Mouse (Mus musculus): ENCODE results near the gene Prkar2b. TPM values are rescaled to one million over a fixed set of nuclear protein-coding genes. Genes with fewer than 3 reads are reported as not detected.
A peak's percentile ranks its signal among the peaks of the same experiment; 100 is the strongest.

Gene Prkar2b
- polyA plus RNA-seq, 1 experiment from 2014 or later, result 41.0 TPM

DNA sequence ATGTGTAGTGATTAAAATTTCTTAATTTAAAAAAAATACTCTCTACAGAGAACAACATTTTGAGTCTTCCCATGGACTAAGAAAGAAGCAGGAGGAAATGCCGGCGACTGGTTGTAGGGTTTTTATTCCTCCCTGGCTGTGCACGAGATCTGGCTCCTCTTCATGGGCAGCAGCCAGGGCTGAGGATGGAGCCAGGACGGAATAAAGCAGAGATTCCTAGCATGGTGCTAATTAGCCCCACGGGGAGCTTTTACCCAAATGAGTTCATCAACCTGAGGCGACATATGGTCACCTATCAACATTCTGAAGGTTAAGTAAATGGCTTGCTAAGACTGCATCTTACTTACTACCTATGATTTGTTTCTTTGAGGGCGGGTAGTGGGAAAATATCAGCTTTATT is 77.9 kb downstream of the Prkar2b start:
- DNase-seq (ENCODE audit: low spot score), result no peak
- Histone ChIP-seq H3K9me3 (ENCODE audit: control insufficient read depth, low read length) (no peaks in the 10 kb centered on the region), H3K27me3 (replicated peaks; ENCODE audit: control insufficient read depth, insufficient read depth, low read length) (no peaks in the 10 kb centered on the region), H3K27ac (replicated peaks; ENCODE audit: low read depth, low read length) (no peak overlapping the region), H3K36me3 (ENCODE audit: control insufficient read depth, insufficient read depth, low read length) (no peaks in the 10 kb centered on the region), H3K4me2 (ENCODE audit: low read depth, low read length) (no peak overlapping the region), H3K4me3 (ENCODE audit: low read depth, low read length) (no peak overlapping the region), H3K4me1 (ENCODE audit: control insufficient read depth, insufficient read depth, low read length) (no peaks in the 10 kb centered on the region), H3K9ac (ENCODE audit: low read depth, low read length) (no peak overlapping the region)
- 0 out of 2 replicates have a peak, but pooled peaks have one; percentile 44 for ATAC-seq (ENCODE audit: low read depth)
- 58% methylated on average over 7 of the region's 7 CpGs for WGBS

DNA sequence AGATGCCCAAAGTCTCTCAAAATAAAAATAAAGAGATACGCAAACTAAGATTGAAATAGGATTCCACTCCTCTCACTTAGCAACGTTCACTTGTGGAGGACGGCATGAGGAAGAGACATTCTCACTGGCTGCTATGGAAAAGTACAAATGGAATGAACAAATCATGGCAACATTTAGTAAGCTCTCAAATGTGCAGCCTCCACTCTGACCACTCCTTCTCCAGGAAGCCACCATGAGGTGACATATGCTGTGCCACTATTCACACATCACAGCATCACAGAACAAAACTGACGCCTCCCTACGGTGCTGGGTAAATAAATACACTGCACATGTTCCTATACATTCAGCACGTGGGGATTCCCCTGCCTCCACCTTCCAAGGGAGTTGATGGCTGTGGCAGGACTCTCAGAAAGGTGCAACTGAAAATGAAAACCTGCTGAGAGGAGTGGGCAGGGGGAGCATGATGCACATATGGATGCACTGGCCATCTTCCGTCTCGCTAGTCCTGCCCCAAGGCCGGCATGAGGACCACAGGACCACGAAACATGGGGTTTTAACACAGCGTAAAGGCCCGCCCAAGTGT is 83.4 kb downstream of the Prkar2b start:
- H3K4me2 ChIP-seq (ENCODE audit: low read depth, low read length), result no peak overlapping the region
- 53% methylated on average over 12 of the region's 12 CpGs for WGBS

DNA sequence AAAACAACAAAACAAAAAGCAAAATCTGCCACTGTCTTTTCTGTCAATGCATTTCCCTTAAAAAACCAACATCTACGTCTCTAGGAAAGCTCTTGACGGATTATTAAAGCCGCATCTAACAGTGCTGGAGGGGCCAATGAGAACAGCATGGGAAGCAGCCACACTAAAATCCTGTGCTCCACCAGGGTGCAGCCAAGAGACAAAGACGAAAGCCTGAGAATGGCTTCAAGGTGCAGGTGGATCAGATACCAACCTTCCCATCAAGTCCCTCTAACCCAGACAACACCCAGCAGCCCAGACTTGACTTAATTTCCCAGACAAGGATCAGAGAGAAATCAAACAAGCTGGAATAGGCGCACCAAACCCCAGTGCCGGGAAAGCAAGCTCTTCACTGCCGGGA is 84.6 kb downstream of the Prkar2b start:
- peak; percentile 34 for DNase-seq (ENCODE audit: low spot score)
- Histone ChIP-seq H3K27ac (replicated peaks; ENCODE audit: low read depth, low read length) (no peak overlapping the region), H3K9me3 (ENCODE audit: control insufficient read depth, low read length) (no peaks in the 10 kb centered on the region), H3K4me2 (ENCODE audit: low read depth, low read length) (no peak overlapping the region), H3K4me1 (ENCODE audit: control insufficient read depth, insufficient read depth, low read length) (no peaks in the 10 kb centered on the region), H3K4me3 (ENCODE audit: low read depth, low read length) (no peak overlapping the region), H3K9ac (ENCODE audit: low read depth, low read length) (no peak overlapping the region), H3K36me3 (ENCODE audit: control insufficient read depth, insufficient read depth, low read length) (no peaks in the 10 kb centered on the region), H3K27me3 (replicated peaks; ENCODE audit: control insufficient read depth, insufficient read depth, low read length) (no peaks in the 10 kb centered on the region)
- peak; percentile 58; the same call in 1 of the 2 replicates for ATAC-seq (ENCODE audit: low read depth)
- 51% methylated on average over 7 of the region's 7 CpGs for WGBS

More for the DNA sequence above, 83.4 kb downstream of the Prkar2b start:
- H3K27ac ChIP-seq (replicated peaks; ENCODE audit: low read depth, low read length), result no peak overlapping the region
- DNase-seq (ENCODE audit: low spot score) (peak; percentile 11), ATAC-seq (ENCODE audit: low read depth) (no peak)
- H3K9ac ChIP-seq (ENCODE audit: low read depth, low read length), result no peak overlapping the region
- no peak overlapping the region for H3K4me3 ChIP-seq (ENCODE audit: low read depth, low read length)
- no peaks in the 10 kb centered on the region for H3K36me3 ChIP-seq (ENCODE audit: control insufficient read depth, insufficient read depth, low read length)
- H3K9me3 ChIP-seq (ENCODE audit: control insufficient read depth, low read length), result no peaks in the 10 kb centered on the region
- no peaks in the 10 kb centered on the region for H3K4me1 ChIP-seq (ENCODE audit: control insufficient read depth, insufficient read depth, low read length)
- H3K27me3 ChIP-seq (replicated peaks; ENCODE audit: control insufficient read depth, insufficient read depth, low read length), result no peaks in the 10 kb centered on the region

DNA sequence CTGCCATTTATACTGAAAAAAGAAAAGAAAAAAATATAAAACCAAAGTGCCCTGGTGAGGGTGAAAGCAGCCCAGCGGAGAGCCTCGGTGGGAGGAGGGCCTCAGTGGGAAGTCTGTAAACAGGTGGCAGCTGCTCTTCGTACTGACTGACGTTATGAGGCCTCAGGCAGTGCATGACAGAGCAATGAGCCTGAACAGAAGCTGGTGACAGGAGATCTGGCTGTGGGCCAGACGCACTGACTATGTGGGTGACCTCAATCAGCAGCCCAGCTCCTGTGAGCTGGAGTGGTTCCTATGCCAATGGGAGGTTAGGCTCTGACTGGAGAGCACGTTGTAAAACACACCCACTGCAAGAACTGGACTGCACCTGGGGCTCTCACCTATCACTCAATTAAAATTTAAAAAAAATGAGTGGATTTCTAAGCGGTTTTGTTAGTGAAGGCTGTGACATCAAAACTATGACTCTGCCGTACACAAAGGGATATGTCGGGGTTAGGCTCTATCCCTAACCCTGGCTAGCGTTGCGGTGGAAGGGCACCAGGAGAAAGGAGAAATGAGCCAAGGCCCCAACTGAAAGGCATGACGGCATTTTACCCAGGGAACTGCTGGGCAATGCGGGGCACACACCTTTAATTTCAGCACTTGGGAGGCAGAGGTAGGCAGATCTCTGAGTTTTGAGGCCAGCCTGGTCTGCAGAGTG is 87.5 kb downstream of the Prkar2b start:
- Histone ChIP-seq H3K9me3 (ENCODE audit: control insufficient read depth, low read length) (no peaks in the 10 kb centered on the region), H3K27me3 (replicated peaks; ENCODE audit: control insufficient read depth, insufficient read depth, low read length) (no peaks in the 10 kb centered on the region), H3K36me3 (ENCODE audit: control insufficient read depth, insufficient read depth, low read length) (no peaks in the 10 kb centered on the region), H3K27ac (replicated peaks; ENCODE audit: low read depth, low read length) (no peak overlapping the region), H3K4me2 (ENCODE audit: low read depth, low read length) (no peak overlapping the region), H3K4me3 (ENCODE audit: low read depth, low read length) (no peak overlapping the region), H3K4me1 (ENCODE audit: control insufficient read depth, insufficient read depth, low read length) (no peaks in the 10 kb centered on the region), H3K9ac (ENCODE audit: low read depth, low read length) (no peak overlapping the region)
- WGBS, result 61% methylated on average over 13 of the region's 13 CpGs
- peak; percentile 93 for DNase-seq (ENCODE audit: low spot score)
- peak; percentile 94 for ATAC-seq (ENCODE audit: low read depth)

DNA sequence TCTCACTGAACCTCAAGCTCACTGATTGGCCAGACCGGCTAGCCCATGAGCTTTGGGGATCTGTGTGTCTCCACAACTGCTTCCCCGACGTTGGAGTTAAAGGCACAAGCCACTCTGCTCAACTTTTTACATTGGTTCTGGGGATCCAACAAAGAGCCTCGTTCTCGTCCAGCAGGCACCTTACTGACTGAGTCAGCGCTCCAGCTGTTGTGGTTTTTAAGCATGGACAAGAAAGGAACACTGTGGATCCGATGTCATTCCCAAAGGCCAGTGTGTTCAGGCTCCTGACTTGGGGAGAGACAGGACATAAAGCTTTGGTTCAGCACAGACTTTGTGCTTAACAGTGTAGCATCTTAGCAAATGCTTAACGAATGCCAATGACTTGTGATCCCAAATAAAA is 89.5 kb downstream of the Prkar2b start:
- Histone ChIP-seq H3K9me3 (ENCODE audit: control insufficient read depth, low read length) (no peaks in the 10 kb centered on the region), H3K4me3 (ENCODE audit: low read depth, low read length) (no peak overlapping the region), H3K27ac (replicated peaks; ENCODE audit: low read depth, low read length) (no peak overlapping the region), H3K9ac (ENCODE audit: low read depth, low read length) (no peak overlapping the region), H3K4me1 (ENCODE audit: control insufficient read depth, insufficient read depth, low read length) (no peaks in the 10 kb centered on the region), H3K36me3 (ENCODE audit: control insufficient read depth, insufficient read depth, low read length) (no peaks in the 10 kb centered on the region), H3K4me2 (ENCODE audit: low read depth, low read length) (no peak overlapping the region), H3K27me3 (replicated peaks; ENCODE audit: control insufficient read depth, insufficient read depth, low read length) (no peaks in the 10 kb centered on the region)
- whole genome bisulfite sequencing, result 75% methylated on average over 8 of the region's 8 CpGs
- DNase-seq (ENCODE audit: low spot score) (no peak), ATAC-seq (ENCODE audit: low read depth) (no peak)

DNA sequence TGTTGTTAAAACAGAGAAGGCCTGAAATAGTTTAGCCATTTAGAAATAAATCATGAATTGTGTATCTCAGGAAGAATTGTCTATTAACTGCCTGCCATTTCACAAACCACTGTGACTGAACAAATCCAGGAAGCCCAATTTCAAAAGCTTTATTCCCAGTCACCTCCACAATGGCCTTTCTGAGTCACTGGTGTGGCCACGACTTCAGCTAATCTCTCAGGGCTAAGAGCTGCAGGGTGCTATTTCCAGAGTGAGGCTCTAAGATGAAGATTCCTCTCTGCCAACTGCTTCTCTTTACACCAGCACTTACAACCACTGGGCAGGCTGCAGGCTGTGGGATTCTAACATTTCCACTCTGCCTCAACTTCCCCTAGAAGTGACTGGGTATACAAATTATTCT is 92.0 kb downstream of the Prkar2b start:
- Histone ChIP-seq H3K27me3 (replicated peaks; ENCODE audit: control insufficient read depth, insufficient read depth, low read length) (no peaks in the 10 kb centered on the region), H3K4me2 (ENCODE audit: low read depth, low read length) (no peak overlapping the region), H3K4me1 (ENCODE audit: control insufficient read depth, insufficient read depth, low read length) (no peaks in the 10 kb centered on the region), H3K27ac (replicated peaks; ENCODE audit: low read depth, low read length) (no peak overlapping the region), H3K36me3 (ENCODE audit: control insufficient read depth, insufficient read depth, low read length) (no peaks in the 10 kb centered on the region), H3K9ac (ENCODE audit: low read depth, low read length) (no peak overlapping the region), H3K4me3 (ENCODE audit: low read depth, low read length) (no peak overlapping the region), H3K9me3 (ENCODE audit: control insufficient read depth, low read length) (no peaks in the 10 kb centered on the region)
- DNase-seq (ENCODE audit: low spot score), result no peak
- WGBS, result 21% methylated on average over 1 of the region's 1 CpGs
- ATAC-seq (ENCODE audit: low read depth), result no peak

DNA sequence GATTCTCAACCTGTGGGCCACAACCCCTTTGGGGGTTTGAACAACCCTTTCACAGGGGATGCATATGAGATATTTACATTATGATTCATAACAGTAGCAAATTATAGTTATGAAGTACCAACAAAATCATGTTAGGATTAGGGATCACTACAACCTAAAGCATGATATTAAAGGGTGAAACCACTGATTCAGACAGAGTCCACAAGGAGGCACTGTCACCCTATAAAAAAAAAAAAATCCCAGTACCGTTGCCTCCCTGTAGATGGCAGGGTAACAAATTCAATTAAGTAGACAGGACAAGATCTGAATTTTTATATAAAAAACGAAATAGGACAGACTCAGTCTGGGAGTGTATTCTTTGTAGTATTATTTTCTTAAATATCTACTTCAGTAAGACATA is 93.6 kb downstream of the Prkar2b start:
- DNase-seq (ENCODE audit: low spot score) (peak; percentile 61), ATAC-seq (ENCODE audit: low read depth) (peak; percentile 17; the same call in 1 of the 2 replicates)
- WGBS, result 5% methylated on average over 2 of the region's 2 CpGs
- Histone ChIP-seq H3K4me1 (ENCODE audit: control insufficient read depth, insufficient read depth, low read length) (no peaks in the 10 kb centered on the region), H3K27ac (replicated peaks; ENCODE audit: low read depth, low read length) (no peak overlapping the region), H3K4me3 (ENCODE audit: low read depth, low read length) (no peak overlapping the region), H3K9me3 (ENCODE audit: control insufficient read depth, low read length) (no peaks in the 10 kb centered on the region), H3K27me3 (replicated peaks; ENCODE audit: control insufficient read depth, insufficient read depth, low read length) (no peaks in the 10 kb centered on the region), H3K36me3 (ENCODE audit: control insufficient read depth, insufficient read depth, low read length) (no peaks in the 10 kb centered on the region), H3K4me2 (ENCODE audit: low read depth, low read length) (no peak overlapping the region), H3K9ac (ENCODE audit: low read depth, low read length) (no peak overlapping the region)

DNA sequence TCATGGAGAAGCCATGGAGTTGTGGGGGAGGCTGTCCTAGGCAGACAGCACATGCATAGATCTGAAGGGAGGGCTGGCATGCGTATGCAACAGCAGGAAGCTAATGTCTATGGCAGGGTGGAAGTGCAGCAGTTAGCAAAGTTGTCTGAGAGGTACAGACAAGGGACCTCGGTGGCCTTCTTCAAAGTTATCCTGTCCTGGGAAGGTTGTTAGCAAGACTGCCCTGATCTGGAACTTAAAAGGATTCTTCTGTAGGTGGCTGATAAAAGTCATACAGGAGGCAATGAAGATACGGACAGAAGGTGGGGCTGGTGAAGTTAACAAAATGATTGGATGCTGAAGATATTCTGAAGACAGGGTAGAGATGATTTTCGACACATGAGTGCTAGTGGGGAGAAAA is 94.7 kb downstream of the Prkar2b start:
- Histone ChIP-seq H3K27me3 (replicated peaks; ENCODE audit: control insufficient read depth, insufficient read depth, low read length) (no peaks in the 10 kb centered on the region), H3K4me2 (ENCODE audit: low read depth, low read length) (no peak overlapping the region), H3K27ac (replicated peaks; ENCODE audit: low read depth, low read length) (no peak overlapping the region), H3K4me1 (ENCODE audit: control insufficient read depth, insufficient read depth, low read length) (no peaks in the 10 kb centered on the region), H3K9me3 (ENCODE audit: control insufficient read depth, low read length) (no peaks in the 10 kb centered on the region), H3K36me3 (ENCODE audit: control insufficient read depth, insufficient read depth, low read length) (no peaks in the 10 kb centered on the region), H3K4me3 (ENCODE audit: low read depth, low read length) (no peak overlapping the region), H3K9ac (ENCODE audit: low read depth, low read length) (no peak overlapping the region)
- 86% methylated on average over 4 of the region's 4 CpGs for WGBS
- ATAC-seq (ENCODE audit: low read depth), result no peak
- DNase-seq (ENCODE audit: low spot score), result no peak
